Mouse (Mus musculus): ENCODE results near the gene Gipc2.

The Gipc2 gene

DNA sequence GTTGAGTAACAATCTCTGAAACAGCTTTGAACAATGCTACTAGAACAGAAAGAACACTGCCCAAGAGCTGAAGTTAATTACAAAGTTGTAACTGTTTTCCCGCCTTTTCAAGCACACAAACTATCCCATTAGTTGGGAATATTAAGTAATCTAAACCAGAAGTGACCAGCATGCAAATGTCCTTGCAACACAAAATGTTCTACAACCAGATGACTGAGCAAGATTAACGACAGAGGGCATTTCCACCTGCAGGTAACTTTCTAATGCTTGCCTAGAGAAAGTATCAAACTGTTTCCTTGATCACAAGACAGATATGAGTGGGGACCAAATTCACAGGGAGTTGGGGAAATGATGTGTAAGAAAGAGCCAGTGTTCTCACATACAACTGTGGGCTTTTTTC, 101.9 kb downstream of the Gipc2 start:
- no peak for DNase-seq

DNA sequence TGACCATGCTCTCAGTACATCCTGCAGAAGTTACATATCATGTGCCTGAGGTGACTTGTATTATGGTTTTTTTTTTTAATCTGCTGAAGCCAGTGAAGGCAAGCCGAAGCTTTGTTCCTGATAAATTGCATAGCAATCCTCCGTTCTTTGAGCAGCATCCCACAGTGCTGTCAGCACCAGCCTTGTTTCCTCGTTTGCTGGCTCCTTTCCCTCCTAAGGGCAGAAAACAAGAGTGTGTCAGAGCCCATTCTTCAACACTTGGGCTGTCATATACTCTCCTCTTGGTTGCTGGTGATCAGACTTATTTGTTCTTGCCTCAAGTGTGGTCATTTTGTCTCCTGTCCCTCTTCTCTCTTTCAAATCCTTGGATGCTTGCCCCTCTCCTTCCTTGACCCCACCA, 103.2 kb downstream of the Gipc2 start:
- DNase-seq, result peak; percentile 22

DNA sequence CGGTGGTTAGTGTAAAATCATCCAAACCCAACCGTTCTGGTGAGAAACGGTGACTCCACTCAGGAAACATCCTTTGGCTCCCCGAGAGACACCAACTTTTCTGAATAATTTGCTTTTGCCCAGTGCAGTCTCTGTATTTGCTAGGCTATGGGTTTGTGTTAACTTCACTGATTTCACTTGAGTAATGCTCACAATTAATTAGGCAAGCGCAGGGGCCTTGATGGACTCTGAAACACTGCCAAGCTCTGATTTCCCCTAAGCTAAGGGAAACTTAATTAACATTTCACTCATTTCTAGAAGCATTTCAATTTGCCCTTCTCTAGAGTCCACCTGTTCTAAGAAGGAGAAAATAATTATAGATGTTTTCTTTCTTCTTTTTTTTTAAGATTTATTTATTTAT, 104.9 kb downstream of the Gipc2 start:
- DNase-seq, result no peak

DNA sequence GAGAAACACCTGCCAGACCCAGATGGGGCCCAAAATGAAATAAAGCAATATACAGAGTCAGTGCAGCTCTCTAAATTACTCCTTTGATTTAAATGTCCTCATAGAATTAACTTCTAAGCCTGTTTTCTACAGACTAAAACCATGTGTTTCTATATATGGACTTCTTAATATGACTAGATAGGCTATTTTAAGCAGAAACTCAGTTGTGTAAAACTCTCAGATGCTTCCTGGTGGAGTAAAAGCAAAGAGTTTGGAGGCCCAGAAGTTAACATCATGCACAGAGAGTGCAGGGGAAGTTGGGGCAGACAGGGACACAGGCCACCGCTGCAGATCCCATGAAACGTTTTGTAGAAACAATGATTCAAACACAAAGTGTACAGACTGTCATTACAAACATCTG, 107.8 kb downstream of the Gipc2 start:
- DNase-seq, result no peak

DNA sequence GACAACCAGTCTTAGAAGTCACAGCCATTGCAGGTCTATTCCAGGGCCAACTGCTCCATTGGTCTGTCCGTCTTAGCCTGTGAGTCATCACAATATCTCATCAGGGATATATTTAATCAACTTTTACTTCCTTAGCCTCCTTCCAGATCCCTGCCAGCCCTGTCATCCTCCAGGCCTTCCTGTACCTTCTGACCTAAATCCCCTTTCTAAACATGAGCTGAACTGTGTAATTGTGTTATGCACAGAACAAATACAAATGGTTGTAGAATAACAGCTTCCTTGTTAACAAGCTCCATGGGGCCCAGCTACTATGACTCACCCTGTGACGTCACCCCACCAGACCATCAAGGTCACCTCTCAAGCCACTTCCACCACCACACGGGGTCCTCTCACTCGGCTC, 111.8 kb downstream of the Gipc2 start:
- no peak for DNase-seq

DNA sequence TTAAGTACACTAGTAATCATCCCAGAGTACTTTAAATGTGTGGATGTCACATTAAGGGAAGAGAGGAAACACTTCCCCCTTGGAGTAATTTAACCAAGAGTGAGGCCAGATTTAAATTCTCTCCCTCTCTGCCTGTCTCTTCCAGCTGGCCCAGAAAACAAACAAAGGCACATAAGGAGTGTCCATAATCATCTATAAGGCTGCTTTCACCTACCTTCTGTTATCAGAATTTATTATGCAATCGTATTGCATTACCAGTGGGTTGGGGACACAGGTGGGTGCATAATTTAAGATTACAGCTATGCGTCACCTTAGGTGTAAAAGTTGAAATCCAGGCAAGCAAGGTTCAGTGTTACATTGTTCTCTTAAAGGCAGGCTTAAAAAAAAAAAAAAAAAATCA, 114.1 kb downstream of the Gipc2 start:
- no peak for DNase-seq

DNA sequence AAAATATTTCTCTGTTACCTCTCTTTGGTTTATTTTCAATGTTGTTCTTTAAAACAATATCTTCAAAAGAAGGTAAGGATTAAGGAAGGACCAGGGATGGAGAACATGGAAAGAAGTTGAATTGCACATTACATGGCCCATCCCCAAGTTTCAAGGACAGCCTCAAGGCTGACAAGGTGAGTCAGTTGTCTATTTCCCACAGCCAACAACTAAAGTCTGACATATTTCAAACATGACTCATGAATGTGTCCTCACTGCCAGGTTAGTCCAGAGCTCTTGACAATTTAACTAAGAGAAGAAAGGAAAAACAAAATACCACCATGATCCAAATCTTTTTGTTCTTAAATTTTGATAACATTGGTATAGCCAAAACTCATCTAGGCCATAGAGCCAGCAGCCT, 118.1 kb downstream of the Gipc2 start:
- DNase-seq, result no peak

DNA sequence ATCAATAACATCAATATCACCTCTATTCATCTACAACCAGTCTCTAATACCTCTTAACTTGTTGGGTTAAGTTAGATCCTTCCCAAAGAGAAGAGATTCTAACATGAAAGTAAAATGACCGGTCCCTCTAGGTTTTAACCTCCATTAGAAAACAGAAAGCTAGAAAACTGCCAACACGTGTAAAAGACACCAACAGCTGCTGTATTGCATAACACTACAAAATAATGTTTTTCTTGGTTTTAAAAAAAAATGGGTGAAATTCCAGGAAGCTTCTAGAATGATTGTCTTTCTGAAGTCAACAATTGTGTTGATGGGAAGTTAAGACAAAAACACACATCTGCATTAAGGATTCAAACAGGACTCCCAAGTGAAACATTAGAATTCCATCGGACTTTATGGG, 119.1 kb downstream of the Gipc2 start:
- DNase-seq, result no peak

Measured in lung, postnatal 14 days (tissue).